Mouse (Mus musculus) bone marrow macrophage, adult 2 months (primary cell): ENCODE measurements around the gene Igfbp6. TPM values are rescaled to one million over a fixed set of nuclear protein-coding genes. Genes with fewer than 3 reads are reported as not detected.

ENCODE experiments used
- H3K27ac ChIP-seq: 2 replicates; pipeline ENCODE4 v1.5.1; 2012; ENCODE audit warnings: low read depth, low read length; ENCODE audit not compliant: insufficient read depth
- H3K4me1 ChIP-seq: 2 replicates; pipeline ENCODE4 v1.6.1; 2012; ENCODE audit warnings: low read length; ENCODE audit not compliant: control insufficient read depth, insufficient read depth
- H3K4me3 ChIP-seq: 2 replicates; pipeline ENCODE4 v1.5.1; 2012; ENCODE audit warnings: mild to moderate bottlenecking, low read length, moderate library complexity; ENCODE audit not compliant: insufficient read depth
- CTCF ChIP-seq: IDR thresholded peaks from 2 replicates; pipeline ENCODE4 v1.5.1; 2012; ENCODE audit warnings: low read depth, mild to moderate bottlenecking, low read length, moderate library complexity
- POLR2A ChIP-seq: IDR thresholded peaks from 2 replicates; pipeline ENCODE4 v1.6.1; 2012; ENCODE audit warnings: mild to moderate bottlenecking, low read depth, low read length, borderline replicate concordance
- polyA plus RNA-seq: library from polyadenylated mRNA; stranded (reverse); fragments of >200 nt; gene quantifications from 2 replicates; pipeline ENCODE4 v1.2.4, GENCODE M21; 2012; ENCODE audit not compliant: missing spikeins, insufficient read depth, insufficient read length

Igfbp6 gene
- polyA plus RNA-seq, 1 experiment: not detected

DNA sequence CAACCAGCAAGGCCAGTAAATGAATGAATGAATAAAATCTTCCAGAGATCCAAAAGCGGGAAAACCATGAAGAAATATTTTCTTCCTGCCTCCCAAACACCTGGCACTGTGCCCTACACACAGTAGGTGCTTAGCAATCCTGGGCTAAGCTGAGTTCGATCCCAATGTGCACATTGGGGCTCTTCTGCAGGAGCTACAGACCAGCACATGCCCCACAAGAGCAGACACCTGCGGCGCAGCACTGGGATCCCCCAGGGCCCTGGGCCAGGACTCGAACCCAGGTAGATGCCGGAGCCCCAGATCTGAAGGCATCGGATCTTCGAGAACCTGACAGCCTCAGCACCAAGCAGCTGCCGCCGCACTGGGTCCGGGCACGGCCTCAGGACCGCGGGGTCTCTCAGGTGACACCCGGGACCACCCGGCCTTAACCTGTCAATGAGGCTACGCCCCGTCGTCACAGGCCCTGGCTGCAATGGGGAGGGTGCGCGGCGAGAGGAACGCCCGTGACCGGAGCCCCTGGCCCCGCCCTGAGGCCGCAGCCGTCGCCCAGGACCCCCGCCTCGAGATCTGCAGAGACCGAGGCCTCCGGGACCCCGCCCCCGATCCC lies 8.5 kb upstream of the Igfbp6 start:
- H3K27ac ChIP-seq: no peak overlapping the region
- H3K4me3 ChIP-seq: peak overlapping the region; percentile 90
- TF ChIP-seq CTCF (no peak), POLR2A (no peak)
- peaks cover 8% of the 10 kb centered on the region for H3K4me1 ChIP-seq

DNA sequence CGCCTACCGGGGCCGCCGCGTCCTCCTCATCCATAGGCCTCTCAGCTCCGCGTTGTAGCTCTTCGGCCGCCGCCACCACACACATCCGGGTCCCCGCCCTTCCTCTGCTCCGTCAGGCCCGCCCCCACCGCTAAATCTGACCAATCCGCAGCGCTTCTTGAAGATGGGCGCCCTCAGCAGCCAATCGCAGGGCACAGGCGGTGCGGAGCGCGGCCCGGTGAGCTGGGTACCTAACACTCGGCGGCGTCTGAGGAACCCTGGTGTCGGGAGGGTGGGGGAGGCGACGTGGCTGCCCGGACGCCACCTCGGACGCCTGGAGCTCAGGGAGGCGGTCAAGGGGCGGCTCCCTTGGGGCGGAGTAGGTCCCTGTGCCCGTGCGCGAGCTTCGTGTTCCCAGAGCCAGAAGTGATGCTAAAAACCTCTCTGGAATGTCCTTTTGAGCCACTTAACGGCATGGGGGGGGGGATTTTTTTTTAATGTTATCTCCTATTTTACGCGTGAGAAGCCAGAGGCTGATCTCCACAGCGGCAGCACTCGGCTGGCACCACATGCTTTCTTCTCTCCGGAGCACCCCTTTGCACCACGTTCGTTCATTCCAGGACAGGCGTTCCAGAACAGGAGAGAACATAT lies 7.9 kb upstream of the Igfbp6 start, which contains the start of gene Spryd3:
TSS of gene Spryd3 (minus strand) at position 106 of the 630 bp plus-strand sequence.
- no peak for TF ChIP-seq CTCF
- H3K27ac ChIP-seq: no peak within 1 kb of the TSS
- H3K4me3 ChIP-seq: peak within 1 kb of the TSS; percentile 90
- H3K4me1 ChIP-seq: peaks cover 9% of the 10 kb centered on the region

GRCm38 (mm10) chr15:102141120-102141519 lies 3.0 kb upstream of the Igfbp6 start:
- Histone ChIP-seq H3K4me3 (no peak overlapping the region), H3K4me1 (peaks cover 8% of the 10 kb centered on the region), H3K27ac (no peak overlapping the region)
- TF ChIP-seq CTCF: no peak
- no peak for TF ChIP-seq POLR2A

GRCm38 (mm10) chr15:102142914-102143912 lies 949 bp upstream of the Igfbp6 start:
- Histone ChIP-seq H3K27ac (no peak overlapping the region), H3K4me3 (no peak overlapping the region), H3K4me1 (peaks cover 6% of the 10 kb centered on the region)
- TF ChIP-seq POLR2A: no peak
- TF ChIP-seq CTCF: no peak

DNA sequence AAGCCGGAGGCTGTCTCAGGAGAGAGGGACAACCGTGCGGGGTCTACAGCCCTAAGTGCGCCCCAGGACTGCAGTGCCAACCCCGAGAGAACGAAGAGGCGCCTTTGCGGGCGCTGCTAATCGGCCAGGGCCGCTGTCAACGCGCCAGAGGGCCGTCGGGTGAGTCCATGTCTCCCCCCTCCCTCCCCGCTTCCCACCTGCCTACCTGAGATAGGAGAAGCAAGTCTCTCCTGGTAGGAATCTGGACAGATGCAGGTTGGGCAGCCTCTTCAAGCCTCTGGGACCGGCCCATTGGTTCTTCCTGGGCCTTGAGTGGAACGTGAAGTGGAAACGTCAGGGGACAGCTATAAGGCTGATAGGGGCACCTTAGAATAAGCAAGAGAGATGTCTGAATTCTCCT lies 564 bp downstream of the Igfbp6 start:
- H3K4me1 ChIP-seq: peaks cover 6% of the 10 kb centered on the region
- no peak overlapping the region for H3K27ac ChIP-seq
- TF ChIP-seq CTCF (no peak), POLR2A (no peak)
- H3K4me3 ChIP-seq: no peak overlapping the region

DNA sequence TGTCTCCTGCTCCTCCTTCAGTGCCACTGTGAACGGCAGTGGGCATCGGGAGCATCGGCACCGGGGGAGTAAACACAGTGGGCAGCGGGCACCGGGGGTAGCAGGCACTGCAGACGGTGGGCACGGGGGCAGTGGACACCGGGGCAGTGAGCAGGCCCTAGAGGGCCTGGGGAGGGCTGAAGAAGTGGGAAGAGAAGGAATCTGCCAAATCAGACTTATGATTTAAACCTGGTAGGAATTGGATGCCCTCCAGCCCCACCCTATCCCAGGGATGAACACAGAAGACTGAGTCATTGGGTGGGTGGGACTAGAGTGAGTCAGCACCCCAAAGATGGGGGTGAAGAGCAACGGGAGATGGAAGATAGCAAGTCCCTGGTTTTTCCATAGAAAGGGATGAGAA lies 1.2 kb downstream of the Igfbp6 start:
- Histone ChIP-seq H3K4me1 (peaks cover 10% of the 10 kb centered on the region), H3K4me3 (no peak overlapping the region), H3K27ac (no peak overlapping the region)
- TF ChIP-seq POLR2A (no peak), CTCF (no peak)

DNA sequence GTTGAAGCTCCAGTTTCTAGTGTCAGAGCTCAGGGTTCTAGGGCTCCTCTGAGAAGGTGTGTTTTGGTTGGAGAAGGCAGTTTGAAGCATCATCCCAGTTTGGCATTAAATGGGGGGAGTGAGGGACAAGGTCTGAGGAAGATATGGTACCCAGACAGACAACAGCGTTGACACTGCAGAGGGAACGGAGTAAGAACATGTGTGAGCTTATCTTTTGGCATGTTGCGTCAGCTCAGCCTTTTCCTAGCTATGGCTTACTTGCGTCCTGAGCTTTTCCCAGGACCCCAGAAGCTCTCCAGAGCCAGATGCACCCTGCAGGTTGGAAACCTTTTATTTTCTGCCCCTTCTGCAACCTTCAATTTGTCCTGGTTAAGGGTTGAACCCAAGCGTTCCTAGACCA lies 1.9 kb downstream of the Igfbp6 start:
- Histone ChIP-seq H3K27ac (no peak overlapping the region), H3K4me3 (no peak overlapping the region), H3K4me1 (peaks cover 15% of the 10 kb centered on the region)
- TF ChIP-seq CTCF (no peak), POLR2A (no peak)

DNA sequence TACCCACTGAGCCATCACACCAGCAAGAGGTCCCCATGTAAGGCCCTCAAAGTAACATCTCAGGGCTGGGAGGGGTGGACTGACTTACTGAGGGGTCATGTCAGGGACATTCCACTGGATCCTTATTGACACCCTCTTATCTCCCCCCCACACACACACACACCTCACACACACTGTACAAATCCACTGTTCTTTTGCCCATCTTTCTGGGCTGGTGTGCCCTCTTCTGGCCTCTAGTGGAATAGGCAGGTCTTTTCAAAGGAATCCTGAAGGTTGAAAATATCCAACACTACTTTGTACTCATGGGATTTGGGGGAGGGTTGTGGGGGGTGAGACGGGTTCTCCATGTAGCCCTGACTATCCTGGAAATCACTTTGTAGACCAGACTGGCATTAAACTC lies 2.7 kb downstream of the Igfbp6 start:
- no peak overlapping the region for H3K4me3 ChIP-seq
- no peak overlapping the region for H3K27ac ChIP-seq
- TF ChIP-seq POLR2A (no peak), CTCF (peak; percentile 34; the same call in 1 of the 2 replicates)
- peaks cover 13% of the 10 kb centered on the region for H3K4me1 ChIP-seq

DNA sequence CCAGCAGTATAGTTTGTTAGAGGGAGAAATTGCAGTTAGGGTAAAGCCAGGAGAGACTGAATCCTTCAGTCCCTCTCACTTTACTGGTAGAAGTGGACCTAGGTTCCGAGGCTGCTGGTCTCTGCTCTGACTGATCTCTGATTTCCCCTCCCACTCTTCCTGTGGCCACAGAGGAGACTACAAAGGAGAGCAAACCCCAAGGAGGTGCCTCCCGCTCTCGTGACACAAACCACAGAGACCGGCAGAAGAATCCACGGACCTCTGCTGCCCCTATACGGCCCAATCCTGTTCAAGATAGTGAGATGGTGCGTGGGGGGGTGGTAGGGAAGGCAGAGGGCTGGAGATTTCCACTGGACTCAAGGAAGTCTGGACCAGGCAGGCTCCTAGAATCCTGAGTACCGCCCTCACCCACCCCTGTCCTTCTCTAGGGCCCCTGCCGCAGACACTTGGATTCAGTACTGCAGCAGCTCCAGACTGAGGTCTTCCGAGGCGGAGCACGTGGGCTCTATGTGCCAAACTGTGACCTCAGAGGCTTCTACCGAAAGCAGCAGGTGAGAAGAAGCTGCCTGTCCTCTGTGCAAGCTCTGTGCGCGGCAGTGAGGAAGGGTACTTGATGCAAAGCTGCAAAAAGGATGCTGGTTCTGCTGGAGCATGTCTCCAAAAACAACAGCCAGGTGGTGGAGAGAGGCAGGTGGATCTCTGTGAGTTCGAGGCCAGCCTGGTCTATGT lies 3.7 kb downstream of the Igfbp6 start:
- no peak overlapping the region for H3K4me3 ChIP-seq
- peaks cover 13% of the 10 kb centered on the region for H3K4me1 ChIP-seq
- H3K27ac ChIP-seq: no peak overlapping the region
- TF ChIP-seq POLR2A (no peak), CTCF (no peak)

DNA sequence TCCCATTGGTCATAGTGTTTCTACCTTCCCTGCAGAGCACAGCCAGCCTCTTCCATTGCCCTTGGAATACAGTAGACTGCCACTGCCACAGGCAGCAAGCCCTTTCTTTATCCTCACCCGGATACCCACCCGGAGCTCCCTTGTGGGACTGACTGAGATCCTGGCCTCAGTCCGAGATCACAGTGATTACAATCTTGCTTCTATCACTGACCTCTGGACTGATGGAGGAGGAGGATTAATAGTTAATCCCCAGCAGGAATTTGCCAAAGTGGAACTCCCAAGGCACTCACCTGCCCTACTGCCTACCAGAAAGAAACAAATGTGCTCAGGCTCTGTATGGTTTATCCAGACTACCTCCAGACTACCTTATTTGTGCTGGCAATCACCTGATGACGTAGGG lies 5.4 kb downstream of the Igfbp6 start:
- H3K27ac ChIP-seq: no peak overlapping the region
- TF ChIP-seq POLR2A: no peak
- H3K4me3 ChIP-seq: no peak overlapping the region
- H3K4me1 ChIP-seq: peaks cover 13% of the 10 kb centered on the region
